Mouse (Mus musculus): ENCODE data around the gene Unc5c. TPM values are rescaled to one million over a fixed set of nuclear protein-coding genes. Genes with fewer than 3 reads are reported as not detected.

The Unc5c gene
- polyA plus RNA-seq, 1 experiment, result 6.0 TPM

DNA sequence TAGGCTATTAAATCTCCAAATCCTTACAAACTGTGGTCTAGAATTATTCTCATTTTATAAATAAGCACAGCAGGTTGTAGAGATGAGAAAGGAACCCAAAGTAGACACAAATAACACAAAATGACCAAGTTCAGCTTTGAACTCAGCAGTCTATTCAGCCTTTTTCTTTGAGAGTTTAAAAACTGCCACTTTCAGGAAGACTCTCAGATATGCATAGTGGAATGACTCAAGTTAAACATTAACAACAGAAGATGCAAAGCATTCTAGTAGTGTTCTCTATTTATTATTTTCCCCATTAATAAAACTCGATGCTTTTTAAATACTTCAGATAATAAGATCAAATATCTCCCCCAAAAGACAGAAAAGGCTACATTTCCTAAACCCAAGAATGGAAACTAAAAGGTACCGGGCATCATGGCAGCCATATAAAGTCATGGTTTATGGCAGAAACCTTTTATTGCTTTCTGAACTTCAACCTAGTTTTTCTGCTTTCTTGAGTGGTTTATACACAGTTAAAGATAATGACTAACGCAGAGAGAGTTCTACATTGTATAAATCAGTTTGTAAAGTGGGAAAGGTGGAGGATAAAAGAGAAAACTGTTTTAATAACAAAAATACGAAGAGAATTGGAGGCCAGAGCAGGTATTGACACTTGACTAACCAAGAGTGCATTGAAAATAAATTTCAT lies 283.8 kb downstream of the Unc5c start:
- Histone ChIP-seq H3K79me2 (ENCODE audit: control insufficient read depth, insufficient read depth) (no peaks in the 10 kb centered on the region), H3K4me3 (ENCODE audit: insufficient read depth, poor library complexity, severe bottlenecking) (no peak overlapping the region), H3K27me3 (ENCODE audit: control insufficient read depth, insufficient read depth, insufficient read length) (no peaks in the 10 kb centered on the region), H3ac (ENCODE audit: control insufficient read depth, insufficient read length, low read depth) (no peak overlapping the region), H3K79me3 (ENCODE audit: low read depth) (no peaks in the 10 kb centered on the region), H3K36me3 (ENCODE audit: control insufficient read depth, insufficient read depth) (no peaks in the 10 kb centered on the region)
- no peak for TF ChIP-seq CTCF (IDR thresholded peaks at IDR 0.05; ENCODE audit: control insufficient read depth, insufficient read depth, insufficient read length)
- TF ChIP-seq FOSL1 (IDR thresholded peaks at IDR 0.05; ENCODE audit: insufficient read depth, low read length, poor library complexity, severe bottlenecking), result no peak
- no peak for TF ChIP-seq MAX (IDR thresholded peaks at IDR 0.05)
- TF ChIP-seq MYOG (IDR thresholded peaks at IDR 0.05; ENCODE audit: control insufficient read depth, extremely low read depth, insufficient read length), result no peak
- TF ChIP-seq USF1 (IDR thresholded peaks at IDR 0.05; ENCODE audit: low read depth), result no peak
- TF ChIP-seq CEBPB (IDR thresholded peaks at IDR 0.05; ENCODE audit: low read depth), result no peak
- no peak for TF ChIP-seq MYOD1 (IDR thresholded peaks at IDR 0.05; ENCODE audit: control insufficient read depth, insufficient read length, low read depth)

- no peak for TF ChIP-seq FOSL1 (IDR thresholded peaks at IDR 0.05; ENCODE audit: insufficient read depth, low read length, poor library complexity, severe bottlenecking)
- no peak for TF ChIP-seq MYOG (IDR thresholded peaks at IDR 0.05; ENCODE audit: control insufficient read depth, extremely low read depth, insufficient read length)
- no peak for TF ChIP-seq MAX (IDR thresholded peaks at IDR 0.05)
- TF ChIP-seq MYOD1 (IDR thresholded peaks at IDR 0.05; ENCODE audit: control insufficient read depth, insufficient read length, low read depth), result no peak
- TF ChIP-seq CEBPB (IDR thresholded peaks at IDR 0.05; ENCODE audit: low read depth), result no peak
- TF ChIP-seq CTCF (IDR thresholded peaks at IDR 0.05; ENCODE audit: control insufficient read depth, insufficient read depth, insufficient read length), result no peak
- TF ChIP-seq USF1 (IDR thresholded peaks at IDR 0.05; ENCODE audit: low read depth), result no peak
- Histone ChIP-seq H3ac (ENCODE audit: control insufficient read depth, insufficient read length, low read depth) (no peak overlapping the region), H3K79me2 (ENCODE audit: control insufficient read depth, insufficient read depth) (no peaks in the 10 kb centered on the region), H3K4me3 (ENCODE audit: insufficient read depth, poor library complexity, severe bottlenecking) (no peak overlapping the region), H3K27me3 (ENCODE audit: control insufficient read depth, insufficient read depth, insufficient read length) (no peaks in the 10 kb centered on the region), H3K36me3 (ENCODE audit: control insufficient read depth, insufficient read depth) (no peaks in the 10 kb centered on the region), H3K79me3 (ENCODE audit: low read depth) (no peaks in the 10 kb centered on the region)
These were observed 287.2 kb downstream of the Unc5c start for GRCm38 (mm10) chr3:141752172-141752571.

- H3K79me2 ChIP-seq (ENCODE audit: control insufficient read depth, insufficient read depth), result no peaks in the 10 kb centered on the region
- no peaks in the 10 kb centered on the region for H3K36me3 ChIP-seq (ENCODE audit: control insufficient read depth, insufficient read depth)
- TF ChIP-seq MYOG (IDR thresholded peaks at IDR 0.05; ENCODE audit: control insufficient read depth, extremely low read depth, insufficient read length) (no peak), CTCF (IDR thresholded peaks at IDR 0.05; ENCODE audit: control insufficient read depth, insufficient read depth, insufficient read length) (no peak), CEBPB (IDR thresholded peaks at IDR 0.05; ENCODE audit: low read depth) (no peak), MAX (IDR thresholded peaks at IDR 0.05) (no peak)
- no peaks in the 10 kb centered on the region for H3K27me3 ChIP-seq (ENCODE audit: control insufficient read depth, insufficient read depth, insufficient read length)
- no peaks in the 10 kb centered on the region for H3K79me3 ChIP-seq (ENCODE audit: low read depth)
- H3ac ChIP-seq (ENCODE audit: control insufficient read depth, insufficient read length, low read depth), result no peak overlapping the region
- no peak overlapping the region for H3K4me3 ChIP-seq (ENCODE audit: insufficient read depth, poor library complexity, severe bottlenecking)
These were observed 292.2 kb downstream of the Unc5c start for GRCm38 (mm10) chr3:141757259-141757658.

DNA sequence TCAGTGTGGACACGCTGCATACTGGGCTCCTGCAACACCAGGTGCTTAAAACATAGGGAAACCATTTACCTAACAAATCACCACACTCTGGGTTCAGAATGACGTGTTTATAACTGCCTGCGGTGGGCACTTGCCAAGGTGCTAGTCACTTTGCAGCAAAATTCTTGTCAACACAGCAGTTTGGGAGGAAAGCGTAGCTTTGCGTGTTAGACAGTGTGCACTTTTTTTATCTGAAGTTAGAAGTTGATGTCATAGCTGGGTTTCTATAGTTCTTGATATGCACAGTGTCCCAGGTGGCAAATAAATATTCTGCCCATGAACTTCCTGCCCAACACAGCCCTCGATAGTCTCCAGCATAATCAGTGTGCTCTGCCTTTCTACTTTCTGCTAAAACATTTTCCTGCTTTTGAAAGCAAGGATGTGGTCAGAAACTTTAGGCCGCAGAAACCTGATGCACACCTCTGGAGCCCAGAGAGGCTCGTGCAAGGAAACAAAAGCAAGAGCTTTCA lies 313.4 kb downstream of the Unc5c start:
- no peaks in the 10 kb centered on the region for H3K27me3 ChIP-seq (ENCODE audit: control insufficient read depth, insufficient read depth, insufficient read length)
- H3ac ChIP-seq (ENCODE audit: control insufficient read depth, insufficient read length, low read depth), result no peak overlapping the region
- H3K4me3 ChIP-seq (ENCODE audit: insufficient read depth, poor library complexity, severe bottlenecking), result no peak overlapping the region
- no peaks in the 10 kb centered on the region for H3K79me3 ChIP-seq (ENCODE audit: low read depth)
- no peaks in the 10 kb centered on the region for H3K79me2 ChIP-seq (ENCODE audit: control insufficient read depth, insufficient read depth)
- no peaks in the 10 kb centered on the region for H3K36me3 ChIP-seq (ENCODE audit: control insufficient read depth, insufficient read depth)
- TF ChIP-seq MYOD1 (IDR thresholded peaks at IDR 0.05; ENCODE audit: control insufficient read depth, insufficient read length, low read depth), result no peak
- no peak for TF ChIP-seq MYOG (IDR thresholded peaks at IDR 0.05; ENCODE audit: control insufficient read depth, extremely low read depth, insufficient read length)
- TF ChIP-seq CTCF (IDR thresholded peaks at IDR 0.05; ENCODE audit: control insufficient read depth, insufficient read depth, insufficient read length), result no peak
- TF ChIP-seq USF1 (IDR thresholded peaks at IDR 0.05; ENCODE audit: low read depth), result no peak
- no peak for TF ChIP-seq MAX (IDR thresholded peaks at IDR 0.05)
- no peak for TF ChIP-seq CEBPB (IDR thresholded peaks at IDR 0.05; ENCODE audit: low read depth)
- TF ChIP-seq FOSL1 (IDR thresholded peaks at IDR 0.05; ENCODE audit: insufficient read depth, low read length, poor library complexity, severe bottlenecking), result no peak

DNA sequence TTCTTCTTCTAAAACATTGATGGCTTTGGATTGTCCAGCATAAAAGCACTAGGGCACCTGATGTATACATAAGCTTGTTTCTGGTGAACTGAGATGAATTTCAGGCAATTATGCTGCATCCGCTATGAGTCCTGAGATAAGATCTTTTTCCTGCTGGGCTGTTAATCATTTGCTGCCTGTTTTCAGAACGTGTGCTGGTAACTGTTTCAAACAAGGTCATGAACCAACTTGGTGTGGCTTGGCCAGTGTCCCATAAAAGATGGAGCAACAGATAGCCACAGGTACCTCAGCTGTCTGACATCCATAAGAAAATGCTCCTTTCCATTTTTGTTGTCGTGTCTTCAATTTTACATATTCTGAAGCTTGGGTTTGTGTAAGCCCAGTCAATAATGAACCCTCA lies 314.2 kb downstream of the Unc5c start:
- Histone ChIP-seq H3K4me3 (ENCODE audit: insufficient read depth, poor library complexity, severe bottlenecking) (no peak overlapping the region), H3K79me2 (ENCODE audit: control insufficient read depth, insufficient read depth) (no peaks in the 10 kb centered on the region), H3K27me3 (ENCODE audit: control insufficient read depth, insufficient read depth, insufficient read length) (no peaks in the 10 kb centered on the region), H3K36me3 (ENCODE audit: control insufficient read depth, insufficient read depth) (no peaks in the 10 kb centered on the region), H3K79me3 (ENCODE audit: low read depth) (no peaks in the 10 kb centered on the region), H3ac (ENCODE audit: control insufficient read depth, insufficient read length, low read depth) (no peak overlapping the region)
- TF ChIP-seq FOSL1 (IDR thresholded peaks at IDR 0.05; ENCODE audit: insufficient read depth, low read length, poor library complexity, severe bottlenecking) (no peak), MYOG (IDR thresholded peaks at IDR 0.05; ENCODE audit: control insufficient read depth, extremely low read depth, insufficient read length) (no peak), MAX (IDR thresholded peaks at IDR 0.05) (no peak)

GRCm38 (mm10) chr3:141782553-141782952 lies 317.5 kb downstream of the Unc5c start:
- Histone ChIP-seq H3K27me3 (ENCODE audit: control insufficient read depth, insufficient read depth, insufficient read length) (no peaks in the 10 kb centered on the region), H3K79me3 (ENCODE audit: low read depth) (no peaks in the 10 kb centered on the region), H3K4me3 (ENCODE audit: insufficient read depth, poor library complexity, severe bottlenecking) (no peak overlapping the region), H3K79me2 (ENCODE audit: control insufficient read depth, insufficient read depth) (no peaks in the 10 kb centered on the region), H3K36me3 (ENCODE audit: control insufficient read depth, insufficient read depth) (no peaks in the 10 kb centered on the region), H3ac (ENCODE audit: control insufficient read depth, insufficient read length, low read depth) (no peak overlapping the region)
- TF ChIP-seq MYOG (IDR thresholded peaks at IDR 0.05; ENCODE audit: control insufficient read depth, extremely low read depth, insufficient read length) (no peak), FOSL1 (IDR thresholded peaks at IDR 0.05; ENCODE audit: insufficient read depth, low read length, poor library complexity, severe bottlenecking) (no peak), MYOD1 (IDR thresholded peaks at IDR 0.05; ENCODE audit: control insufficient read depth, insufficient read length, low read depth) (no peak), CTCF (IDR thresholded peaks at IDR 0.05; ENCODE audit: control insufficient read depth, insufficient read depth, insufficient read length) (no peak), CEBPB (IDR thresholded peaks at IDR 0.05; ENCODE audit: low read depth) (no peak), MAX (IDR thresholded peaks at IDR 0.05) (no peak), USF1 (IDR thresholded peaks at IDR 0.05; ENCODE audit: low read depth) (no peak)

Measured in C2C12 (cell line).